Mouse (Mus musculus): ENCODE results near the gene Morc4.

DNA sequence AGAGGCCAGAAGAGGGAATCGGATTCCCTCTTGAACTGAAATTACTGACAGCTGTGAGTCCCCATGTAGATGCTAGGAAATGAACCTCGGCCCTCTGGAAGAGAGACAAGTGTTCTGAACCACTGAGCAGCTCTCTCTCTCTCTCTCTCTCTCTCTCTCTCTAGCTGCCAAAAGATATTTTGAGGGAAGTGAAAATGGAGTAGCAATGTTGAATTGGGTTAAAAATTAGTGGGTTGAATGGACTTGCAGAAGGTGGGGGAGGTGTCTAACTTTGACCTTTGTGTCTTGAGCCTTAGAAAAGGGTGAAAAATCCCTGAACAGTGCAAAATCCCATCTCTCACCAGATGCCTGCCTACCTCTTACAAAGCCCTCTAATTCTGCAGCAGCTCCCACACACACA lies 64.1 kb downstream of the Morc4 start:
- TF ChIP-seq POLR2A (IDR thresholded peaks at IDR 0.05; ENCODE audit: low read depth, low read length) (no peak), CTCF (IDR thresholded peaks at IDR 0.05; ENCODE audit: extremely low read depth, insufficient read length, insufficient replicate concordance, low read depth, low read length) (no peak)
